Mouse (Mus musculus): Measurements from ENCODE around the gene Gm7945.
"Not testable (repeated sequence)": the region's sequence is repeated elsewhere in the genome, so short reads cannot be mapped to it uniquely, and the experiment has no call there.

Gm7945 gene

DNA sequence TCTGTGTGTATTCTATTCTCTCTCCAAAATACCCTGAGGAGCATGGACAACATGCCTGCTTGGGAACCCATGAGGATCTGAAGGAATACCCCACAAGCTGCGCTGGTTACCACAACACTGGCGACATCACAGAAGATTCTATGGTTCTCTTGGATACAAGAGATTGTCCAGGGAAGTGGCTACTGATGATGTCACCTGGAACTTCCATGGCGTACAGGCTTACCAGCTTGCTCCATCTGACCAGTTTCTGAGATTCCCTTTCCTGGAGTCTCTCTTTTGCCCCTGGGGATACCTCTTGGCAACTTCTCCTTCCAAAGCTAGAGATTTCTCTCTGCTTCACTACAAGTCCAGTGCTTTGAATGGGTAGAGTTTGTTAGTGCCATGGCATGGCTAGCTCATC lies at the start of gene Gm7945:
Gm7945 (minus strand) TSS at position 101 of the 400 bp plus-strand sequence.
- in situ Hi-C loops (cut with MboI, MseI): loop anchor here (25.0 kb wide), 1 partner anchor 101 kb away; the partner anchor contains the start of gene Gm3486

DNA sequence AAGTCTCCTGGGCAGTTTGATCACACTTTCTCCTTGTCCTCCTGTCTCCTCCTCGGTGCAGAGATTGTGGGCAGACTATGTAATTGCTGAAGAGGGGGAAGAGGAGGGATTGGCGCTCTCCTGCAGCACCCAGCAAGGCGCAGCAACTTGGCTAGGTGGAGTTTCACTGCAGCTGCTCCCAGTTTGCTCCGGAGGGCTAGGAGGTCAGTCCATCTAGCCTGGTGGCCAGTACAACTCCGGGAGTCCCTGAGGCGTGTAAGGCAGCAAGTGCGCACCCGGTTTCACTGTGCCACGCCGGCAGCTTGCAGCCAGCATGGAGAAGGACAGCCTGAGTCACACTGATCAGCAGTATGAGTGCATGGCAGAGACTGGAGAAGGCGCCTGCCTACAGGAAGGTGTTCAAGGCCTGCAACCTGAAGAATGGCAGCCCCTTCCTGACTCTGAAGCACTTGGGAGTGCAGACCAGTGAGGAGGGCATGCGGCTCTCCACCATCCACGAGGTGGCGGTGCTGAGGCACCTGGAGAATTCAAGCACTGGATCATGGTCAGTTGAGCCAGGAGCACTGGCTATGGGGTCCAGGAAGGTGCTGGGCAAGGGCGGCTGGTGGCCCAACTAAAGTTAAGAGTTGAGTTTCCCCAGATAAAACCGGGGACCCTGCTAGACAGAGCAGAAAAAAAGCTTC lies 39.4 kb upstream of the Gm7945 start:
- in situ Hi-C loops (cut with MboI, MseI): loop anchor here (5.0 kb wide), 1 partner anchor 292 kb away; no protein-coding TSS in a partner anchor

- in situ Hi-C loops (cut with MboI, MseI): loop anchor here (5.0 kb wide), 1 partner anchor 293 kb away; no protein-coding TSS in a partner anchor
Measured at GRCm38 (mm10) chr14:41424694-41425093, 38.5 kb upstream of the Gm7945 start.

DNA sequence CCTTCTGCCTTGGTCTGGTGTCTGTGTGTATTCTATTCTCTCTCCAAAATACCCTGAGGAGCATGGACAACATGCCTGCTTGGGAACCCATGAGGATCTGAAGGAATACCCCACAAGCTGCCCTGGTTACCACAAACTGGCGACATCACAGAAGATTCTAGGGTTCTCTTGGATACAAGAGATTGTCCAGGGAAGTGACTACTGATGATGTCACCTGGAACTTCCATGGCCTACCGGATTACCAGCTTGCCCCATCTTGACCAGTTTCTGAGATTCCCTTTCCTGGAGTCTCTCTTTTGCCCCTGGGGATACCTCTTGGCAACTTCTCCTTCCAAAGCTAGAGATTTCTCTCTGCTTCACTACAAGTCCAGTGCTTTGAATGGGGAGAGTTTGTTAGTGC lies 22.0 kb upstream of the Gm7945 start, which contains the start of gene Gm6482:
Gm6482 (minus strand) TSS at position 101 of the 400 bp plus-strand sequence.
- in situ Hi-C loops (cut with MboI, MseI): not testable (repeated sequence)

- in situ Hi-C loops (cut with MboI, MseI): not testable (repeated sequence)
Measured at GRCm38 (mm10) chr14:41348309-41348708, 37.9 kb downstream of the Gm7945 start, which contains the start of gene Gm5798. Gene Gm5798 (plus strand): TSS chr14:41348609.
